Mouse (Mus musculus): ENCODE data around the gene Ctsk. TPM values are rescaled to one million over a fixed set of nuclear protein-coding genes. Genes with fewer than 3 reads are reported as not detected.
A peak's percentile ranks its signal among the peaks of the same experiment; 100 is the strongest.

Gene Ctsk
- polyA plus RNA-seq, 1 experiment from 2014 or later: 1.0 TPM

- Histone ChIP-seq H3K9me3 (replicated peaks; ENCODE audit: control insufficient read depth, low read length) (no peaks in the 10 kb centered on the region), H3K4me1 (ENCODE audit: control insufficient read depth, low read depth, low read length) (peaks cover 65% of the 10 kb centered on the region), H3K4me2 (ENCODE audit: low read depth, low read length) (peak overlapping the region; percentile 60), H3K9ac (ENCODE audit: low read depth, low read length) (peak overlapping the region; percentile 66), H3K27me3 (ENCODE audit: control insufficient read depth, insufficient read depth, low read depth, low read length) (no peaks in the 10 kb centered on the region), H3K36me3 (ENCODE audit: control insufficient read depth, insufficient read depth) (no peaks in the 10 kb centered on the region), H3K4me3 (ENCODE audit: low read depth, low read length) (no peak overlapping the region), H3K27ac (ENCODE audit: low read length) (peak overlapping the region; percentile 93)
- ATAC-seq (ENCODE audit: low read depth): peak; percentile 14
- 12% methylated on average over 10 of the region's 10 CpGs for WGBS (ENCODE audit: insufficient replicate concordance)
Measured at GRCm38 (mm10) chr3:95517493-95517898, 18.4 kb downstream of the Ctsk start.

GRCm38 (mm10) chr3:95518891-95519290 lies 19.8 kb downstream of the Ctsk start:
- Histone ChIP-seq H3K4me2 (ENCODE audit: low read depth, low read length) (peak overlapping the region; percentile 51), H3K4me1 (ENCODE audit: control insufficient read depth, low read depth, low read length) (peaks cover 67% of the 10 kb centered on the region), H3K27ac (ENCODE audit: low read length) (peak overlapping the region; percentile 88), H3K27me3 (ENCODE audit: control insufficient read depth, insufficient read depth, low read depth, low read length) (no peaks in the 10 kb centered on the region), H3K36me3 (ENCODE audit: control insufficient read depth, insufficient read depth) (no peaks in the 10 kb centered on the region), H3K9ac (ENCODE audit: low read depth, low read length) (peak overlapping the region; percentile 55), H3K4me3 (ENCODE audit: low read depth, low read length) (0 out of 2 replicates have a peak overlapping the region, but pooled peaks have one; percentile 2), H3K9me3 (replicated peaks; ENCODE audit: control insufficient read depth, low read length) (no peaks in the 10 kb centered on the region)
- peak; percentile 17 for ATAC-seq (ENCODE audit: low read depth)
- WGBS (ENCODE audit: insufficient replicate concordance): 24% methylated on average over 7 of the region's 7 CpGs

- WGBS (ENCODE audit: insufficient replicate concordance): 23% methylated on average over 2 of the region's 2 CpGs
- peak; percentile 86 for ATAC-seq (ENCODE audit: low read depth)
- H3K36me3 ChIP-seq (ENCODE audit: control insufficient read depth, insufficient read depth): no peaks in the 10 kb centered on the region
- peak overlapping the region; percentile 51 for H3K4me2 ChIP-seq (ENCODE audit: low read depth, low read length)
- peaks cover 67% of the 10 kb centered on the region for H3K4me1 ChIP-seq (ENCODE audit: control insufficient read depth, low read depth, low read length)
- peak overlapping the region; percentile 88 for H3K27ac ChIP-seq (ENCODE audit: low read length)
- 0 out of 2 replicates have a peak overlapping the region, but pooled peaks have one; percentile 2 for H3K4me3 ChIP-seq (ENCODE audit: low read depth, low read length)
- no peaks in the 10 kb centered on the region for H3K9me3 ChIP-seq (replicated peaks; ENCODE audit: control insufficient read depth, low read length)
- no peaks in the 10 kb centered on the region for H3K27me3 ChIP-seq (ENCODE audit: control insufficient read depth, insufficient read depth, low read depth, low read length)
- peak overlapping the region; percentile 55 for H3K9ac ChIP-seq (ENCODE audit: low read depth, low read length)
Measured at GRCm38 (mm10) chr3:95519315-95519714, 20.3 kb downstream of the Ctsk start.

- no peaks in the 10 kb centered on the region for H3K27me3 ChIP-seq (ENCODE audit: control insufficient read depth, insufficient read depth, low read depth, low read length)
- H3K9ac ChIP-seq (ENCODE audit: low read depth, low read length): 0 out of 2 replicates have a peak overlapping the region, but pooled peaks have one; percentile 33
- no peak for ATAC-seq (ENCODE audit: low read depth)
- H3K36me3 ChIP-seq (ENCODE audit: control insufficient read depth, insufficient read depth): no peaks in the 10 kb centered on the region
- 72% methylated on average over 3 of the region's 3 CpGs for WGBS (ENCODE audit: insufficient replicate concordance)
- no peak overlapping the region for H3K4me2 ChIP-seq (ENCODE audit: low read depth, low read length)
- H3K4me3 ChIP-seq (ENCODE audit: low read depth, low read length): no peak overlapping the region
- peaks cover 64% of the 10 kb centered on the region for H3K4me1 ChIP-seq (ENCODE audit: control insufficient read depth, low read depth, low read length)
- H3K9me3 ChIP-seq (replicated peaks; ENCODE audit: control insufficient read depth, low read length): no peaks in the 10 kb centered on the region
- peak overlapping the region; percentile 85 for H3K27ac ChIP-seq (ENCODE audit: low read length)
Measured at GRCm38 (mm10) chr3:95520100-95520499, 21.0 kb downstream of the Ctsk start.

GRCm38 (mm10) chr3:95521168-95521567 lies 22.1 kb downstream of the Ctsk start:
- H3K4me2 ChIP-seq (ENCODE audit: low read depth, low read length): no peak overlapping the region
- no peaks in the 10 kb centered on the region for H3K36me3 ChIP-seq (ENCODE audit: control insufficient read depth, insufficient read depth)
- WGBS (ENCODE audit: insufficient replicate concordance): 48% methylated on average over 10 of the region's 10 CpGs
- peak overlapping the region; percentile 85 for H3K27ac ChIP-seq (ENCODE audit: low read length)
- H3K9me3 ChIP-seq (replicated peaks; ENCODE audit: control insufficient read depth, low read length): no peaks in the 10 kb centered on the region
- no peak overlapping the region for H3K4me3 ChIP-seq (ENCODE audit: low read depth, low read length)
- ATAC-seq (ENCODE audit: low read depth): no peak
- peaks cover 61% of the 10 kb centered on the region for H3K4me1 ChIP-seq (ENCODE audit: control insufficient read depth, low read depth, low read length)
- no peak overlapping the region for H3K9ac ChIP-seq (ENCODE audit: low read depth, low read length)
- H3K27me3 ChIP-seq (ENCODE audit: control insufficient read depth, insufficient read depth, low read depth, low read length): no peaks in the 10 kb centered on the region

GRCm38 (mm10) chr3:95523662-95524061 lies 24.6 kb downstream of the Ctsk start:
- Histone ChIP-seq H3K4me1 (ENCODE audit: control insufficient read depth, low read depth, low read length) (peaks cover 42% of the 10 kb centered on the region), H3K36me3 (ENCODE audit: control insufficient read depth, insufficient read depth) (no peaks in the 10 kb centered on the region), H3K4me2 (ENCODE audit: low read depth, low read length) (no peak overlapping the region), H3K9ac (ENCODE audit: low read depth, low read length) (no peak overlapping the region), H3K9me3 (replicated peaks; ENCODE audit: control insufficient read depth, low read length) (no peaks in the 10 kb centered on the region), H3K4me3 (ENCODE audit: low read depth, low read length) (no peak overlapping the region), H3K27me3 (ENCODE audit: control insufficient read depth, insufficient read depth, low read depth, low read length) (no peaks in the 10 kb centered on the region), H3K27ac (ENCODE audit: low read length) (peak overlapping the region; percentile 52)
- no peak for ATAC-seq (ENCODE audit: low read depth)
- whole genome bisulfite sequencing (ENCODE audit: insufficient replicate concordance): 11% methylated on average over 3 of the region's 3 CpGs

- Histone ChIP-seq H3K4me3 (ENCODE audit: low read depth, low read length) (no peak overlapping the region), H3K36me3 (ENCODE audit: control insufficient read depth, insufficient read depth) (no peaks in the 10 kb centered on the region)
- ATAC-seq (ENCODE audit: low read depth): no peak
Measured at GRCm38 (mm10) chr3:95524673-95525072, 25.6 kb downstream of the Ctsk start.

GRCm38 (mm10) chr3:95526111-95526510 lies 27.1 kb downstream of the Ctsk start:
- Histone ChIP-seq H3K27me3 (ENCODE audit: control insufficient read depth, insufficient read depth, low read depth, low read length) (no peaks in the 10 kb centered on the region), H3K4me2 (ENCODE audit: low read depth, low read length) (no peak overlapping the region), H3K27ac (ENCODE audit: low read length) (0 out of 2 replicates have a peak overlapping the region, but pooled peaks have one; percentile 7), H3K36me3 (ENCODE audit: control insufficient read depth, insufficient read depth) (no peaks in the 10 kb centered on the region), H3K4me3 (ENCODE audit: low read depth, low read length) (no peak overlapping the region), H3K9ac (ENCODE audit: low read depth, low read length) (no peak overlapping the region), H3K4me1 (ENCODE audit: control insufficient read depth, low read depth, low read length) (peaks cover 20% of the 10 kb centered on the region), H3K9me3 (replicated peaks; ENCODE audit: control insufficient read depth, low read length) (no peaks in the 10 kb centered on the region)
- ATAC-seq (ENCODE audit: low read depth): peak; percentile 60

More at GRCm38 (mm10) chr3:95524673-95525072, 25.6 kb downstream of the Ctsk start:
- H3K9me3 ChIP-seq (replicated peaks; ENCODE audit: control insufficient read depth, low read length): no peaks in the 10 kb centered on the region
- 54% methylated on average over 2 of the region's 2 CpGs for WGBS (ENCODE audit: insufficient replicate concordance)
- H3K27me3 ChIP-seq (ENCODE audit: control insufficient read depth, insufficient read depth, low read depth, low read length): no peaks in the 10 kb centered on the region
- H3K4me1 ChIP-seq (ENCODE audit: control insufficient read depth, low read depth, low read length): peaks cover 32% of the 10 kb centered on the region
- H3K9ac ChIP-seq (ENCODE audit: low read depth, low read length): no peak overlapping the region
- H3K4me2 ChIP-seq (ENCODE audit: low read depth, low read length): no peak overlapping the region
- H3K27ac ChIP-seq (ENCODE audit: low read length): no peak overlapping the region

GRCm38 (mm10) chr3:95526622-95527211 lies 27.7 kb downstream of the Ctsk start, which contains the start of gene Ctss:
Gene Ctss (plus strand): TSS chr3:95526786.
- H3K4me2 ChIP-seq (ENCODE audit: low read depth, low read length): no peak within 1 kb of the TSS
- H3K9ac ChIP-seq (ENCODE audit: low read depth, low read length): no peak within 1 kb of the TSS
- no peaks in the 10 kb centered on the region for H3K36me3 ChIP-seq (ENCODE audit: control insufficient read depth, insufficient read depth)
- peak within 1 kb of the TSS; percentile 9; the same call in 1 of the 2 replicates for H3K27ac ChIP-seq (ENCODE audit: low read length)
- no peaks in the 10 kb centered on the region for H3K9me3 ChIP-seq (replicated peaks; ENCODE audit: control insufficient read depth, low read length)
- H3K4me1 ChIP-seq (ENCODE audit: control insufficient read depth, low read depth, low read length): peaks cover 14% of the 10 kb centered on the region
- ATAC-seq (ENCODE audit: low read depth): no peak
- no peaks in the 10 kb centered on the region for H3K27me3 ChIP-seq (ENCODE audit: control insufficient read depth, insufficient read depth, low read depth, low read length)
- H3K4me3 ChIP-seq (ENCODE audit: low read depth, low read length): peak within 1 kb of the TSS; percentile 20; the same call in 1 of the 2 replicates
- 49% methylated on average over 8 of the region's 8 CpGs for WGBS (ENCODE audit: insufficient replicate concordance)

Measured in liver, embryonic 16.5 days (tissue).